Mouse (Mus musculus) cortical plate, adult 2 months (tissue): ENCODE measurements around the gene Rapgef5. TPM values are rescaled to one million over a fixed set of nuclear protein-coding genes. Genes with fewer than 3 reads are reported as not detected.
A peak's percentile ranks its signal among the peaks of the same experiment; 100 is the strongest.

Experiments
- H3K27ac ChIP-seq: fragments of 200-500 bp; 2 replicates; pipeline ENCODE4 v1.5.1; 2012; ENCODE audit warnings: low read length, control low read depth, inconsistent platforms; ENCODE audit not compliant: insufficient read depth
- H3K4me1 ChIP-seq: fragments of 200-500 bp; 2 replicates; pipeline ENCODE4 v1.6.1; 2011; ENCODE audit warnings: low read length; ENCODE audit not compliant: control insufficient read depth, insufficient read depth
- H3K4me3 ChIP-seq: fragments of 200-500 bp; 2 replicates; pipeline ENCODE4 v1.5.1; 2011; ENCODE audit warnings: mild to moderate bottlenecking, low read length, control low read depth; ENCODE audit not compliant: insufficient read depth
- CTCF ChIP-seq: fragments of 200-500 bp; IDR thresholded peaks from 2 replicates; pipeline ENCODE4 v1.5.1; 2011; ENCODE audit warnings: mild to moderate bottlenecking, control low read depth, low read length; ENCODE audit not compliant: insufficient read depth; ENCODE audit errors: extremely low read depth
- POLR2A ChIP-seq: fragments of 200-500 bp; IDR thresholded peaks from 2 replicates; pipeline ENCODE4 v1.6.1; 2011; ENCODE audit warnings: mild to moderate bottlenecking, low read length, control low read depth; ENCODE audit not compliant: insufficient read depth; ENCODE audit errors: extremely low read depth
- polyA plus RNA-seq: library from polyadenylated mRNA; depleted of rRNA; stranded (reverse); fragments of >200 nt; gene quantifications from 2 replicates; pipeline ENCODE4 v1.2.3, GENCODE M21; 2012

Gene Rapgef5
- polyA plus RNA-seq, 1 experiment = 61.7 TPM

GRCm38 (mm10) chr12:117501180-117501579, 15.1 kb upstream of the Rapgef5 start:
- H3K4me3 ChIP-seq = no peak overlapping the region
- H3K4me1 ChIP-seq = peaks cover 8% of the 10 kb centered on the region
- TF ChIP-seq CTCF (no peak), POLR2A (no peak)
- H3K27ac ChIP-seq = peak overlapping the region; percentile 73

GRCm38 (mm10) chr12:117502834-117503233, 13.4 kb upstream of the Rapgef5 start:
- Histone ChIP-seq H3K27ac (no peak overlapping the region), H3K4me3 (no peak overlapping the region), H3K4me1 (peaks cover 6% of the 10 kb centered on the region)
- no peak for TF ChIP-seq CTCF
- no peak for TF ChIP-seq POLR2A

GRCm38 (mm10) chr12:117505163-117505562, 11.1 kb upstream of the Rapgef5 start:
- no peak overlapping the region for H3K27ac ChIP-seq
- H3K4me1 ChIP-seq = peaks cover 6% of the 10 kb centered on the region
- no peak for TF ChIP-seq POLR2A
- H3K4me3 ChIP-seq = no peak overlapping the region

GRCm38 (mm10) chr12:117507772-117508171, 8.5 kb upstream of the Rapgef5 start:
- no peak overlapping the region for H3K4me3 ChIP-seq
- no peaks in the 10 kb centered on the region for H3K4me1 ChIP-seq
- TF ChIP-seq CTCF (no peak), POLR2A (no peak)
- no peak overlapping the region for H3K27ac ChIP-seq

GRCm38 (mm10) chr12:117509919-117510318, 6.4 kb upstream of the Rapgef5 start:
- Histone ChIP-seq H3K27ac (no peak overlapping the region), H3K4me1 (no peaks in the 10 kb centered on the region), H3K4me3 (no peak overlapping the region)
- no peak for TF ChIP-seq POLR2A
- no peak for TF ChIP-seq CTCF

- TF ChIP-seq CTCF (no peak), POLR2A (no peak)
- Histone ChIP-seq H3K27ac (no peak overlapping the region), H3K4me3 (no peak overlapping the region), H3K4me1 (no peaks in the 10 kb centered on the region)
These were observed 3.8 kb upstream of the Rapgef5 start for GRCm38 (mm10) chr12:117512468-117512867.

GRCm38 (mm10) chr12:117513150-117513932, 2.9 kb upstream of the Rapgef5 start:
- no peak overlapping the region for H3K4me3 ChIP-seq
- no peak for TF ChIP-seq POLR2A
- no peak for TF ChIP-seq CTCF
- no peaks in the 10 kb centered on the region for H3K4me1 ChIP-seq

GRCm38 (mm10) chr12:117517275-117517936, 1.1 kb downstream of the Rapgef5 start:
- H3K27ac ChIP-seq = no peak overlapping the region
- TF ChIP-seq CTCF (no peak), POLR2A (no peak)
- H3K4me1 ChIP-seq = no peaks in the 10 kb centered on the region

More at GRCm38 (mm10) chr12:117513150-117513932, 2.9 kb upstream of the Rapgef5 start:
- H3K27ac ChIP-seq = no peak overlapping the region

GRCm38 (mm10) chr12:117524311-117525013, 8.2 kb downstream of the Rapgef5 start:
- Histone ChIP-seq H3K27ac (no peak overlapping the region), H3K4me3 (no peak overlapping the region), H3K4me1 (peaks cover 7% of the 10 kb centered on the region)
- TF ChIP-seq POLR2A = no peak
- no peak for TF ChIP-seq CTCF

More at GRCm38 (mm10) chr12:117517275-117517936, 1.1 kb downstream of the Rapgef5 start:
- H3K4me3 ChIP-seq = no peak overlapping the region
